Mouse (Mus musculus): ENCODE measurements around the gene Ltv1.

Ltv1 gene

DNA sequence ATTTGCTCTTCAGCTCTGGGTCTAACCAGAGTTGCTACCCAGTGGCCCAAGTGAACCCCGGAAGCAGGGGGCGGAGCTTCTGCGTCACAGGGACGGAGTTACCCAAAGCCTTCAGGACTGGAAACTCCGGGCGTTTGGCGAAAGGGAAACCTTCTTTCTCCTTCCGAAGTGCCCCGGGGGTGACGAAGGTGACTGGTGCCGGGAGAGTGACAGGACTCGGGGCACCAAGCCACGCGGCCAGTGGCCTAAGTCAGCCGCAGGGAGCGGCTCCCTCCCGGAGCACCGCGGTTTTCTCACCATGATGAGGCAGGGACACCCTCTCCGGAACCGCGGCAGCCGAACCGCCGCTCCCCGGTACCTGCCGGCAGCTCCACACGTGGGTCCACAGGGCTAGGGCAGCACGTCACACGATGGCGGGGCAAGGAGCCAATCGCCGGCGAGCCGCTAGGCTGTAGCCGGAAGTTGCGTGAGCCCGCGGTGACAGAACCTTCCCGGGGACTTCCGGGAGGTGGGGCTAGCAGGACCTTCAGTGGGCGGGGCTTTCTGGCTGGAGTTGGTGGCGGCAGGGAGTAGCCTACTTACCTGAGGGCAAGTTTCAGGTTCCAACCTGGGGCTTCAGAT, at the start of gene Ltv1:
Gene Ltv1, minus strand, starts transcription at position 438 of the 621 bp plus-strand sequence.
- peak; percentile 92 to 97 for DNase-seq (ENCODE audit: low spot score in 2 of 2)

DNA sequence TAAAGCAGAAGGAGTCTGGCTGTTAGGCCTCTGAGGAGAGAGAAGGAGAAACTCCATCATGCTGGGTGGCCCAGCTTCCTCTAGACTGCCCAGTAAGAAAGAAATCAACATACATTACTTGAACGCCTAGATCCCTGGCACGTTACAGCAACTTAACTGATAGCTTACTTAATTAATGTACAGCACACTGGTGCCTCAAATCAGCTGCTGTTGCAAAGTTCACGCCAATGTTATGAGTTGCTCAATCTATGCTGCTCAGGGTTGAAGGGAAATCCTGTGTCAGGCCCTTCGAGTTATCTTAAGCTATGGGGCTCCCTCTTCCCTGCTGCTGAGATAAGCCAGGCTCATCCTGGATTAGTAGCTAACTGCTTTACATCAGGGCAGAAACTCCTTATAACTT, 47.5 kb upstream of the Ltv1 start:
- no peak for DNase-seq (ENCODE audit: low spot score in 2 of 2)

DNA sequence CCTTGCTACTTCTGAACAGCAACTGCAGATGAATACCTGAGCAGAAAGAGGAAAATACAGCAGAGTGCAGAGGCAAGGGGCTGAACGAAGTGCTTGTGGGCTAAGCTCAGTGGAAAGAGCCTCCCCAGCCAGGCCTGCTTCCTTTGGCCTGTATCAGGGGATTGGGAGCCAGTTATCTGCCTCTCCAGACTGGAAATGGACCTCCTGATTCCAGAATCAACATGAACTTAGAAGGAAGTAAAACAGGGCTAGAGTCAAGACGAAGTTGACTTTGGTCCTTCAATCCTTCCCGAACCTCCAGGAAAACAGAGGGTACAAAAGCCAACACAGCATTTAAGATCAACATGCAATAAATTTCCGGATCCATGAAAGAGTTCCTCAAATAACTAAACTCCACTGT, 45.2 kb upstream of the Ltv1 start:
- no peak for DNase-seq (ENCODE audit: low spot score in 2 of 2)

DNA sequence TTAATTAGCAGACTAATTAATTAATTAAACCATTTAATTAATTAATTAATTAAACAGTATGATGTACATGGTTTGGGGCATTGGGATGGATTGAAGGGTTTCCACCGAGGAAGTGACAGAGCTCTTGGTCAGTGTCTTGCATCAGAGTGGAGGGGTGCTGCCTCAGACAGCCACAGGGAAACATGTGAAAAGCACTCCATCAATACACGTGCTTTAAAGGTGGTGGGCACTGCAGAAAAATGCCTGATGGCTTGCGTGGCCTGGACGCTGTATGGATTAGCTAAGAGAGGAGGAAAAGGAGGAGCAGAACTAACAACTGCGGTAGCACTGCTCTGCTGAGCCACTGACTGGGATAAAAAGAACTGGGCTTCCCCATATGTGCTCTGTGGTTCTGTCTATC, 43.9 kb upstream of the Ltv1 start:
- no peak for DNase-seq (ENCODE audit: low spot score in 2 of 2)

DNA sequence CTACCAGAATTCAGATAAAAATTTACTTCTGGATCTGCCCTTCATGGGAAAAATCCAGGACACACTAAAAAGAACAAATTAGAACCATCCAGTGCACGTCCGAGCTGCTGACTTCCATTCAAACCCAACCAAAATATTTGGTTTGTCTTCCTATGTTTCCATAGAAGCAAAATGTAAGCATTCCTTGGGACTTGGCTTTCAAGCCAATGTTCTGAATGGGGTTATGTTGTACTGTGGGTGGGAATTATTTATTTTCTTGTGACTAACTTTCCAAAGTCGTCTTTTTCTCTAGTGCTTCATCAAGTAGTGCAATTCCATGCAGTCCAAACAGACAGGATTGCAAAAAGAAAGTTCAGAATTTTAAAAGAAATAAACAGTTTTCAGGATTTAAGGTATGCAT, 41.5 kb upstream of the Ltv1 start:
- DNase-seq (ENCODE audit: low spot score in 2 of 2) = no peak

DNA sequence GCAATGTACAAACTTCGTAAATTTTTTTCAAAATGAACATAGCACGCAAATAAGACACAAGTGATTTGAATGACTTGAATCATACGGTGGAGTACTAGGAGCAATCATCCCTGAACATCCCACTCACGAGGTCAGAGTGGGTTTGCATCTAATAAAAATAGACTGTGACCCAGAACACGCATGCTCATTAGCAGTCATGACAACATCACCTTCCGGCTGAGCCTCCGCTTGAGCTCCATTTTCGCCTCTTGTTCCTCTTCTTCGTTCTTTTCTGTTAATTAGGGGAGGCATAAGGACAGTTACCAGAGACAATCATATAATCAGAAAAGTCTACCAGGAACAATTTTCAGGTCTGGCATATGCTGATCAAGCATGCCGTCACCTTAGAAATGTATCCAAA, 41.0 kb upstream of the Ltv1 start:
- no peak for DNase-seq (ENCODE audit: low spot score in 2 of 2)

DNA sequence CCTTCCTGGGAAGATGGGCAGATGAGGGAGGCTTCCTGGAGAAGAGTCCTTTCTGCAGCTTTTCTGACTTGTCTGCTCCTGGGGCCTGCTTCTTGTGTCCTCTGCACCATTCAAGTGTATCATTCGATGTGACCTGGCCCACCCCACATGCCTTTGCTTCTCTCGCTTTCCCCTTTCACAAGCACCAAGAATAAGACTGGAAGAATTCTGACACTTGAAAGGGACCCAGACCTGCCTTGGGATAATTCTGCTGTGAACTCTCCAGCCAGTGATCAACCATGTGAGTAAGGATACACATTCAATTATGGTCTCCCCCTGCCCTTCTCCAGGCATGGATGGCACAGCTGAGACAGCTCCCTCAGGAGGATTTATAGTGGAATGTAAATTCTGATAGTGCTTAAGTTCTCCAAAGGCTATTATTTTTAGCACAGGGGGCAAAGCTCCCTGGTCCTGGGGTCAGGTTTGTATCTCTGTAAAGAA, 40.2 kb upstream of the Ltv1 start:
- DNase-seq (ENCODE audit: low spot score in 2 of 2) = no peak

DNA sequence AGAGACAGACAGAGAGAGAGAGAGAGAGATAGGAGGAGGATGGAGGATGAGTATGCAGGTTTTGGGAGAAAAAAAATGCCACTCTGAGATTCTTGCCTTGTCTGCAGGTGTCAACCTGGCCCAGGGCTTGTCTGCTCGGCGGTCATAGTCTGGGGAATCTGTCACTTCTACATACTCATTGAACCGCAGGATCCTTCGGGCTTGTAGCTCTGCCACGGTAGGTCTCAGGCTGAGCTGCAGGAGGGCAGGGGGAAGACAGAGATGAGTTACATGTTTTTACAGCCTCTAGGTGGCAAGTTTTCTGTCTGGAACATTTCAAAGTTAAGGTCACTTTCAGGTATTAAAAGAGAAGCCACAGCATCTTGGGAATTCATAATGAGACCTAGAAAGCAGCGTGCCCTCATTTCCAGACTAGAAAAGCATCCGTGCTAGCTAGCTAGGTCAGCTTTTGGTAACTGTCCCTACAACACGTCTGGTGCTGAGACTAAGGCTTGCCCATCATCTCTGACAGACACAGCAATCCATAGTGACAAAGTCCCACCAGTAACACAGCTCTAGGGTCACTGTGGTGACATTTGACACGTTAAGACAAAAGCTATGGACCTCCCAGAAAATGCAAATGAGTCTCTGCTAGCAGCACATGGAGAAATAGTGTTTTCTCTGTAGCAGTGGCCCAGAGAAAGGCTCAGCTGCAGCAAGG, 39.6 kb upstream of the Ltv1 start:
- DNase-seq (ENCODE audit: low spot score in 2 of 2) = no peak

DNA sequence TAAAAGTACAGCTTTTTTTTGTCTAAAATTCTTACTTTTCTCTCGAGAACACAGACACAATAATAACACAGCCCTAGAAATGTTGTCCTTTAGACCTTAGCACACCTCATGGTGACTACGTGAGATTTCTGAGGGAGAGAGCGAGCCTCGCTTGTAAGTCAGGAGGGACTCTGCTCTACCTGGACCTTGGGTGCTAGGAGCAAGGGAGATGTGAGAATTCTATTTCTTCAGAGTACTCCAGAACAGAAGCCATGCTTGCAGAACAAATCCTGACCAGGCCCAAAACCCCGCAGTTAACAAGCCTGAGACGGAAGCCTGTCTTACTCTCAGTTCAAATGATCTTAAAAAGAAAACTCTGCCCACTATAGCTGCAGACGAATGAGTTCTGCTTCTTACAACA, 37.7 kb upstream of the Ltv1 start:
- DNase-seq (ENCODE audit: low spot score in 2 of 2) = no peak

DNA sequence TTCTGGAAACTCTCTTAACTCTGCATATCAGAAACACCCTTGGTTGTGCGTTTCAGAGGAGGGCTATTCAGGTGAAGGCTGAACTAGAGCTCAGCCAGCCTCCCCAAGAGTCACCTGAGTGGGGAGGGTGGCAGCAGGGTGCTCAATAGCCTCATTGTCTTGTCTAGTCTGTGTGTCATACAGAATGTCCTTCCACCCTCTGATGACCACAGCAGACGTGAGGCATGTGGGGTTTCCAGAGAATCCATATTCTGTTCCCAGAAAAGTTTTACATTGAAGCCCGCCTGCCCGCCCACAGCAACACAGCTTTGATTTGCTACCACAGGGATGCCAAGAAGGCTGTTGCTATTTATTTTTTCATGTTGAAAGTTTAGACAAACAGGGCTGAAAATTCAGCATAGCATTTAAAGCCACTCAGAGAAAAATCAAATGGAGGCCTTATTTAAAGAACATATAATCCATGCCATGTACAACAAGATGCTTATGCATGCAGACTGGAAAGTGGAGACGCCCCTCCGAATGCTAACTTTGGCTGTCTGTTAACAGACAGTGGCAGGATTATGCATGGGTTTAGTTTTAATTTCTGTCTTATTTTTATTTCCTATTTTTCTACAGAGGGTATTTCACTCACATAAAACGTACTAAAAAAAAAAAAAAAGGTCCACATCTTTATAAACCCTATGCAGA, 32.6 kb upstream of the Ltv1 start:
- DNase-seq (ENCODE audit: low spot score in 2 of 2) = no peak

DNA sequence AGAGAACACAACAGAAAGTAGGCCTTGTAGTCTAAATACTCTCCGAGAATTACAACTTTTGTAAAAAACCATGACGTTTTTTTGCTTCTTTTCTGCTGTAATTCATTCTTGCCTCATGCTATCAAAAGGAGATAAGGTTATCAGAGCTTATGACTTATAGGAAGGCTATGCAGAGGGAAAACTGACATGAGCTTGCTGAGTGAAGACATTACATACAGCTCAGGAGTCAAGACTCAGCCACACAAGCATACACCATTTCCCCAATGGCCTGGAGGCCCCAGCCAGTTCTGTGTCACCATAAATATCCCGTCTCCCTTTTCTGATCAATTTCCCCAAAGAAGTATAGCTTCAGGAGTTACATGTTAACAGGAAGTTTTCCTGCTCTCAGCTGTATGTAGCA, 29.2 kb upstream of the Ltv1 start:
- no peak for DNase-seq (ENCODE audit: low spot score in 2 of 2)

DNA sequence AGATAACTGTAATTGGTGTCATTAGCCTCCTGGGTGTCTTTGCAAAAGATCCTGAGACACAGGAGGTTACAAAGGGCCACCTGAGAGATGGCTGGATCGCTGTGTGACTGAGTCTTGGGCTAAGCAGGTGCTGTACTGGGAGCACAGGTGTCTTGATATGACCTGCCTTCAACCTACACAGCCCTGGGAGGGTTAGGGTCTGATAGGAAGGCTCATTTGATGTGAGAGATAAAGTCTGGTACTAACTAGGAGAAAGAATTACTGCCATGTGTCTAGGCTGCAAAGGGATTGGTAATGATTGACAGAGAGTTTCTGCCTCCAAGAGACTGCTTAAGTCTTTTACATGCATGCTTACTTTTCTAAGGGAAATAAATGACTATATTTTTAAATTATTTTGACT, 27.1 kb upstream of the Ltv1 start:
- DNase-seq (ENCODE audit: low spot score in 2 of 2) = no peak

DNA sequence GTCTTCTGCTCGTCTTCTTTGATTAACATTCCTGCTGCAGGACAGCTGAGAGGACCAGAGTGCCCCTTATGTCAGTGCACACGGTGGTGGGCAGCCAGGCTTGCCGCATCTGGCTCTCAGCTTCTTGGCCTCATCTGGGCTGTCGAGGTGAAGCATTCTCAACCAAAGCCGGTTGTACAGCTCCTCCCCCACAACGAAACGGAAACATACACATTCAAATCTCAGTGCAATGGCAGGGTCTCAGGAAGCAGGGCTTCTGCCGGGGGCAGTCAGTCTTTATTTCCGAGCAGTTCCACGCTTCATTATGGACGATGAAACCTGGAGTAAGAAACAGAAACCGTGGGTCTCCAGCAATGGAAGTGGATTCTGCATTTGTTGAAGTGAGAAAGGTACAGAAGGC, 21.0 kb upstream of the Ltv1 start:
- DNase-seq (ENCODE audit: low spot score in 2 of 2) = no peak

DNA sequence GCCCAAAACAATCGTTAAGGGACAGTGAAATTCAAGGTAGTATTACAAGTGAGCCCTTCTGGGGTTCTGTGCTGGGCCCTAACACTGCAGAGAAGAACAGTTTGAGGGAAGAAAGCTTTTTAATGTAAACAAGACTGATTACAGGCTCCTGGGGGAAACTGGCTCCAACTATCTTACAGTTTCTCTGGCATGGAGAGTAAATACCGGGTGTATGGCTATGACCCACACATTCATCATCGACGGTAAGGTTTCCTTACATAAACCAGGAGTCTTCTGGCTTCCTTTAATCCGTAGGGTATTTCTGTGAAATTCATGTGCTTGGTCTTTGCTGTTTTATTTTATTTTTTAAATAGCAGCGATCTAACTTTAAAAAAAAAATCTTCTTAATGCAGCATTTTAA, 19.9 kb upstream of the Ltv1 start:
- DNase-seq (ENCODE audit: low spot score in 2 of 2) = no peak

DNA sequence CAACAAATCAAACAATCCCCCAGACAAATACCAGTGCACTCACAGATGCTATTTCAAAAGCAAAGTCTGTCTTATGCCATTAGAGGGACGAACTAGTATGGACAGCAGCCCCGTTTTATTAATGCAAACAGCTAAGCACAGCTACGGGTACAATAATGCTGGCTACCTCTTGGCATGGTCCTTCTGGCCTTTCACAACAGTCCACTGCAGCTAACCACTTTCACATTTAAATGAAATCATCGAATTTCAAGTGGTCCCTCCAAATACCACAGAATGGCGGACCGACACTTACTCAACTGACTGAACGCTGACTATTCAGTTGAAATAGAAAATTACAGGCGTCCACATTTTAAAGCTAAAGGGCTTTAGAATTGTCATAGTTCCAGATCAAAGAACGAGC, 19.4 kb upstream of the Ltv1 start:
- no peak for DNase-seq (ENCODE audit: low spot score in 2 of 2)

DNA sequence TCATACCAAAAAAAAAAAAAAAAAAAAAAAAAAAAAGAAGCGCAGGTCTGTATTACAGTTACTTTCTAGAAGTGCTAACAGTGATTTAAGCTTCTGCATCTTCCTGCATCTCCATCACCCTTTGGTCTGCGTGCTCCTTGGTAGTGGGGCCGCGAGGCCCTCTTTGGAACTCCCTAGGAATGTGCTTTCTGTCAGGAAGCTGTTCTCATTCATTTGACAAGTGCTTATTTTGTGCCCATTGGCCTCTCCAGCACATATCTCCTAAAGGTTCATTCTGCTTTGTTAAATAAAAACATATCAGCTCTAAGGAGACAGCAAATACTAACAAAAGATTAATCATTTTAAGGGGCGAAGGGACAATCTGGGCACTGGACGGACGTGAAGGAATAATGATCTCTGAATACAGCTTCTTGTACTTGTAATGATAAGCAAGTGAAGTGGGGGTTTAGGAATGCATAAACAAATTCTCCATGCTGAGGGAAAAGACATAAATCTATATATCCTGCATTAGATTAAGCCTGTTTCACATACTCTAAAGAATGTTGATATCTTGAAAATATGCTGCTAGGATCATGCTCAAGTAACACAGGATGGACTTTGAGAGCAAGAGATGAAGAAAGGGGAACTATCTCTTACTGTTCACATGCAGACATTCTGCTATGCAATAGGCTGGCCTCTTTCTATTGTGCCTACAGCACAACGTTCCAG, 17.1 kb upstream of the Ltv1 start:
- DNase-seq (ENCODE audit: low spot score in 2 of 2) = no peak

DNA sequence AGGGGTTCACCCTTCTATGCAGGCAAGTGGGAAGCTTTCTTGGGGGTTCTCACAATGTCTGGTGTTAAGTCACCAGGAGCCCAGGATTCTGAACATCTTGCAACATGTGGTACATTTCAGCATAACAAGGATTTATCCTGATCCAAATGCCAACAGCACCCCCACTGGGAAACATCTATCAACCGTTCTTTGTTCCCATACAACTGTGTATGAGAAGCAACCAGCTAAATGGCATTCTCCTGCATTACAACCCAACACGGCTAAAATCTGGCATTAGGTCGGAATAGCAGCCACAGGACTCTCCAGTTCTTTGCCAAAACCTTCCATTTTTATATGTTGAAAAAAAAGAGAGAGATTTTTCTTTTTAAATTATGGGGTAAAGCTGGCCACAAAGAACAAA, 16.5 kb upstream of the Ltv1 start:
- no peak for DNase-seq (ENCODE audit: low spot score in 2 of 2)

DNA sequence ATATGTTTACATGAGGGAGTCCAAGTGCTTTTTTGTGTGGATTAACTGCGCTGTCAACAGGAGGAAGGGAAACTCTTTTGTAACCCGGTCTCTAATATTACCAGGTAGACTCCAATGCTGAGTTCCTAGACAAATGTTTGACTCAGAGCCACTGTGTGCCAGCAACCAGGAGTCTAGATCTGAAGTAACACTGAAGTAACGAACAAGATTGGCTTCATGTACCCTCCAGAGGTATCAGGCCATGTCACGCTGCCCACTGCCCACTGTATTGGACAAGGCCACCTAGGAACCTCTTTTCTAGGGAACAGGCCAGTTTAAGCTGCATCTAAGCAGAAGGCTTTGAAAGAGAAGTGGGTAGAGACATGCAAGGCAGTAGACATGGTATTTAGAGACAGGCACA, 16.1 kb upstream of the Ltv1 start:
- DNase-seq (ENCODE audit: low spot score in 2 of 2) = no peak

DNA sequence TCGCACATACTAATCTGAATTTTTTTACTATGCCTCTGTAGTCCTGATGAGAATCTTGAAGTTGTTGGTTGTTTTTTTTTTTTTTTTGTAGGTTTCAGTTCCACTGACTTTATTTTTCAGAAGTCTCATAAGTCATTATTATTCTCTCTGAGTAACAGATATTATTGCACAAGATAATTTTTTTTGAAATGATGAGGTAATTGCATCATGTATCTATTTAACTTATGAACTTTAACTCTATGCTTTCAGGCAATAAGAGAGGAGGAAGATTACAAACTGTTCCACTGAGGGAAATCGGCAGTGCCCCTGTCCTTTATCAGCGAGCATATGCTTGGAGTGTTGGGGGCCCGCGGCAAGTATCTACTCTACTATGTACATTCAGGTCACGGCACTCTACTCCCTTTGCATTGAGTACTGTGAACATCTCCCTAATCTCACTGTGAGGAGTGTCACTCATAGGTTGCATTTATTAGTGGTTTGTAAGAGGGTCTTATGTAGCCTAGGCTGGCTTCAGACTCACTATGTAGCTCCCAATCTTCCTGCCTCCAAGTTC, 8.8 kb upstream of the Ltv1 start:
- no peak for DNase-seq (ENCODE audit: low spot score in 2 of 2)

DNA sequence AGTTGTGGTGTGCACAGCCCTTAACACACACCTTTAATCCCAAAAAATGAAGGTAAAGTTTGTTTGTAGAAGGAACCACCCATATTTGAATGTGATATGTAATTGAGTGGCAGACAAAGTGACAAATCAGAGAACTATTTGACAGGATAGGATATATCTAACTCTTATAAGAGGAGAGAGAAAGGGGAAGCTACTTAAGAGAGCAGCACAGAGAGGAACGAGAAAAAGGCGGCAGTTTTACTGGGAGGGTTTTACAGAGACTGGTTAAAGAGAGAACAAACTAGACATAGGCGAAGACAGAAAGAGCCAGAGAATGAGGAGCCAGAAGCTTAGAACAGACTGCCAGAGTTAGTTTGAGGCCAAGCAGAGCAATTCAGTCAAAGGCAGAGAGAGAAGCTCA, 7.9 kb upstream of the Ltv1 start:
- DNase-seq (ENCODE audit: low spot score in 2 of 2) = no peak

DNA sequence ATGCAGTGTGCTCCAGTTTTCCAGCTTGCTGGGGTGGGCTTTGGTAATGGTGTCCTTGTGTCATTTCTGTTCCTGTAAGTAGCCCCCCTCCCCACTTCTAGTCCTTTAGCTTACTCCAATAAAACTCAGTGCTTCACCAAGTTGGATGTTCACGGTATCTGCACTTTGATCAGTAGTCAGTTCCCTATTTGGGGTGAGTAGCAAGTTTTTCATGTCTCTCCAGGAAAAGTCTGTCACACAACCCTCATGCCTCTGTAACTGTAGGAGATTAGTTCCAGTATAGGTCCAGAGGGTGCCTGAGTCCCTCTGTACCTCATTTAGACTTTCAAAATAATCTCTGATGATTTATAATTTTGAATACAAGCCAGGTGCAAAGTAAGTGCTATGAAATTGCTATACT, 6.3 kb upstream of the Ltv1 start:
- DNase-seq (ENCODE audit: low spot score in 2 of 2) = no peak

DNA sequence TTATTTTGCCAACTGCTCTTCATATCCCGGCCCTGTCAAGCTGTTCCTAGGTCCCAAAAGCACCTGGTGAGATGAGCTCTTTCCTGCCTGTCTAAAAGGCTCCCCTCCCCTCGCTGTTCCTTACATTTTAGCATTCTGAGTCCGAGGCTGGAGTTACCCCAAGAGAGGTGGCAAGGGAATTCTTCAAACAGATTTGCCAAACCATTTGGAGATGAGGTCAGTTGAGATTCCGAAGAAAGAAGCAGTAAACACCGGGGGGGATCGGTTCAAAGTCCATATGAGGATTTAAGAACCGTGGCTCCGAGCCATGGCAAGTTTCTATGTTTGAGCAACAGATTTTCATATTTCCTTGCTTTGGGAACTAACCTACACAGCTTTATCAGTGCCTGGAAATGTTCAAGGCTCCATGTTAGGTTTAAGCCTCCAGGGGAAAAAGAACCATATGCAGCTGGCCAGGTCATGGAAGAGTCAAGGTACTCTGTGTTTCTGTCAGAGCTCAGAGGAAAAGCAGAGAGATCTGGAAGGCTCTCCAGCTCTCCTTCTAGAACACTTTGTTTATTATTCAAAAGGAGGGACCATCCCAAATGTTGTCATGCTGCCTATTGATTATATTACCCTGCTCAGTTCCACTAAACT, 4.0 kb upstream of the Ltv1 start:
- peak in 1 of 2 experiments; percentile 34 for DNase-seq (ENCODE audit: low spot score in 2 of 2)
